ENCODE assay signal across 8 mouse cellular contexts in genomic region chr17:32349037-32349732, GRCm38 (mm10). TPM values are rescaled to one million over a fixed set of nuclear protein-coding genes. Genes with fewer than 3 reads are reported as not detected.
A peak's percentile ranks its signal among the peaks of the same experiment; 100 is the strongest.
DNase-seq lines count a peak whose midpoint lies in the region; ATAC-seq and TF ChIP-seq lines count a peak whose summit lies in the region.

No protein-coding gene starts in this region.

- peak overlapping the region; percentile 96 for H3K4me3 ChIP-seq in bone marrow, adult 2 months (replicated peaks; ENCODE audit: control insufficient read depth, low read depth, low read length)
- H3K4me3 ChIP-seq in hindbrain, embryonic 15.5 days = peak overlapping the region; percentile 90
- H3K4me3 ChIP-seq in liver, embryonic 14.5 days (ENCODE audit: insufficient read depth in 1 of 2, low read depth in 2 of 2, low read length in 2 of 2) = peak overlapping the region; percentile 81 to 88

- no peaks in the 10 kb centered on the region for H3K9me3 ChIP-seq in hindbrain, embryonic 15.5 days
- no peaks in the 10 kb centered on the region for H3K9me3 ChIP-seq in liver, embryonic 14.5 days (ENCODE audit: control insufficient read depth, low read length)

- no peaks in the 10 kb centered on the region for H3K27me3 ChIP-seq in hindbrain, embryonic 15.5 days
- no peaks in the 10 kb centered on the region for H3K27me3 ChIP-seq in liver, embryonic 14.5 days (ENCODE audit: control insufficient read depth, insufficient read depth, low read length)

- peak; percentile 84 for TF ChIP-seq CTCF in bone marrow, adult 2 months (IDR thresholded peaks at IDR 0.05; ENCODE audit: control insufficient read depth, insufficient read depth, low read length)
- peak; percentile 96 for TF ChIP-seq CTCF in liver, embryonic 14.5 days (IDR thresholded peaks at IDR 0.05; ENCODE audit: low read depth)

- H3K27ac ChIP-seq in bone marrow, adult 2 months (ENCODE audit: control insufficient read depth, insufficient read depth, low read depth, low read length, poor library complexity) = peak overlapping the region; percentile 67; the same call in 1 of the 2 replicates
- H3K27ac ChIP-seq in hindbrain, embryonic 15.5 days (replicated peaks) = peak overlapping the region; percentile 91
- peak overlapping the region; percentile 88 for H3K27ac ChIP-seq in liver, embryonic 14.5 days

- no peak for TF ChIP-seq EP300 in liver, embryonic 14.5 days (IDR thresholded peaks at IDR 0.05; ENCODE audit: low read depth)

- peak; percentile 45; the same call in 1 of the 2 replicates for ATAC-seq in frontal cortex, adult (ENCODE audit: low TSS enrichment)
- ATAC-seq in erythroid progenitor cell, adult 5-6 weeks (replicated peaks; ENCODE audit: low FRiP score, poor library complexity, severe bottlenecking) = peak; percentile 67
- no peak for ATAC-seq in hindbrain, embryonic 15.5 days (ENCODE audit: low FRiP score, low read depth)
- peak; percentile 49 for ATAC-seq in liver, embryonic 14.5 days (ENCODE audit: insufficient read depth)

- DNase-seq in frontal cortex, postnatal 10 days (ENCODE audit: low spot score in 2 of 2) = no peak
- peak; percentile 55 to 65 (median 57) for DNase-seq in liver, embryonic 14.5 days (ENCODE audit: low read depth in 3 of 3, low spot score in 3 of 3)
- peak; percentile 28 to 37 for DNase-seq in natural killer cell, adult 2 months (ENCODE audit: low spot score in 2 of 2)
- DNase-seq in ovary, adult 18-20 months (ENCODE audit: low spot score) = no peak

- 7% methylated on average over 4 of the region's 4 CpGs for WGBS in bone marrow, adult 2 months
- 5% methylated on average over 4 of the region's 4 CpGs for WGBS in hindbrain, embryonic 15.5 days
- 4% methylated on average over 4 of the region's 4 CpGs for WGBS in liver, embryonic 14.5 days (ENCODE audit: insufficient replicate concordance)

- TF ChIP-seq POLR2A in bone marrow, adult 2 months (IDR thresholded peaks at IDR 0.05; ENCODE audit: borderline replicate concordance, control insufficient read depth, low read depth, low read length) = no peak

- H3K4me2 ChIP-seq in hindbrain, embryonic 15.5 days = peak overlapping the region; percentile 76
- H3K4me2 ChIP-seq in liver, embryonic 14.5 days (ENCODE audit: low read depth) = peak overlapping the region; percentile 96

- peaks cover 10% of the 10 kb centered on the region; the same call in 1 of the 2 replicates for H3K36me3 ChIP-seq in hindbrain, embryonic 15.5 days
- peaks cover under 1% of the 10 kb centered on the region; the same call in 1 of the 2 replicates for H3K36me3 ChIP-seq in liver, embryonic 14.5 days (replicated peaks; ENCODE audit: control insufficient read depth, insufficient read depth, low read depth)

- peak overlapping the region; percentile 87 for H3K9ac ChIP-seq in hindbrain, embryonic 15.5 days
- H3K9ac ChIP-seq in liver, embryonic 14.5 days (replicated peaks) = peak overlapping the region; percentile 87

- peaks cover 2% of the 10 kb centered on the region; the same call in 1 of the 2 replicates for H3K4me1 ChIP-seq in bone marrow, adult 2 months (ENCODE audit: control insufficient read depth, insufficient read depth, low read length)
- peaks cover 35% of the 10 kb centered on the region for H3K4me1 ChIP-seq in hindbrain, embryonic 15.5 days (replicated peaks)
- H3K4me1 ChIP-seq in liver, embryonic 14.5 days (replicated peaks; ENCODE audit: control insufficient read depth in 2 of 2, insufficient read depth in 2 of 2, low read length in 1 of 2) = peaks cover 13 to 17% of the 10 kb centered on the region in 2 experiments

RNA-seq across cellular contexts. Expression of gene Akap8l, which starts 1.2 kb away (rescaled TPM):
- 141 and 225 TPM in 2 replicates for polyA plus RNA-seq in bone marrow, adult 2 months (2011; ENCODE audit: insufficient read depth, insufficient read length, low replicate concordance, missing spikeins)
- 45.8 and 108 TPM in 2 replicates for total RNA-seq in erythroid progenitor cell, adult 5-6 weeks (2015; ENCODE audit: low replicate concordance)
- 150 and 167 TPM in 2 replicates for total RNA-seq in erythroid progenitor cell, adult 5-6 weeks (2017; ENCODE audit: low replicate concordance)
- 161 and 171 TPM in 2 replicates for polyA plus RNA-seq in hindbrain, embryonic 15.5 days (2015; fragmentation: Nextera tagmentation; extraction: Ambion mirVana)
- polyA plus RNA-seq in liver, embryonic 14.5 days (2012; rRNA removed) = 24.1 and 35.4 TPM in 2 replicates
- polyA plus RNA-seq in liver, embryonic 14.5 days (2014; fragmentation: Nextera tagmentation; extraction: Ambion mirVana) = 18.9 and 23.5 TPM in 2 replicates

RNA-seq across cellular contexts. Expression of gene Akap8, which starts 28.1 kb away (rescaled TPM):
- 76.5 and 113 TPM in 2 replicates for polyA plus RNA-seq in bone marrow, adult 2 months (2011; ENCODE audit: insufficient read depth, insufficient read length, low replicate concordance, missing spikeins)
- total RNA-seq in erythroid progenitor cell, adult 5-6 weeks (2015; ENCODE audit: low replicate concordance) = 26.8 and 33.5 TPM in 2 replicates
- total RNA-seq in erythroid progenitor cell, adult 5-6 weeks (2017; ENCODE audit: low replicate concordance) = 60.9 and 62.4 TPM in 2 replicates
- 102 and 106 TPM in 2 replicates for polyA plus RNA-seq in hindbrain, embryonic 15.5 days (2015; fragmentation: Nextera tagmentation; extraction: Ambion mirVana)
- polyA plus RNA-seq in liver, embryonic 14.5 days (2012; rRNA removed) = 19.4 and 26.8 TPM in 2 replicates
- polyA plus RNA-seq in liver, embryonic 14.5 days (2014; fragmentation: Nextera tagmentation; extraction: Ambion mirVana) = 12.3 and 12.6 TPM in 2 replicates

RNA-seq across cellular contexts. Expression of gene Wiz, which starts 40.1 kb away (rescaled TPM):
- 11.8 and 15.5 TPM in 2 replicates for polyA plus RNA-seq in bone marrow, adult 2 months (2011; ENCODE audit: insufficient read depth, insufficient read length, low replicate concordance, missing spikeins)
- total RNA-seq in erythroid progenitor cell, adult 5-6 weeks (2015; ENCODE audit: low replicate concordance) = 14.1 and 19.7 TPM in 2 replicates
- 3.3 and 5.6 TPM in 2 replicates for total RNA-seq in erythroid progenitor cell, adult 5-6 weeks (2017; ENCODE audit: low replicate concordance)
- polyA plus RNA-seq in hindbrain, embryonic 15.5 days (2015; fragmentation: Nextera tagmentation; extraction: Ambion mirVana) = 38.7 and 45.8 TPM in 2 replicates
- 9.8 and 10.7 TPM in 2 replicates for polyA plus RNA-seq in liver, embryonic 14.5 days (2012; rRNA removed)
- polyA plus RNA-seq in liver, embryonic 14.5 days (2014; fragmentation: Nextera tagmentation; extraction: Ambion mirVana) = 5.5 and 7.8 TPM in 2 replicates

RNA-seq across cellular contexts. Expression of gene Rasal3, which starts 54.2 kb away (rescaled TPM):
- 20.7 and 58.8 TPM in 2 replicates for polyA plus RNA-seq in bone marrow, adult 2 months (2011; ENCODE audit: insufficient read depth, insufficient read length, low replicate concordance, missing spikeins)
- total RNA-seq in erythroid progenitor cell, adult 5-6 weeks (2015; ENCODE audit: low replicate concordance) = 12.6 and 16.3 TPM in 2 replicates
- total RNA-seq in erythroid progenitor cell, adult 5-6 weeks (2017; ENCODE audit: low replicate concordance) = 5.3 and 17.5 TPM in 2 replicates
- 0.42 and 0.65 TPM in 2 replicates for polyA plus RNA-seq in hindbrain, embryonic 15.5 days (2015; fragmentation: Nextera tagmentation; extraction: Ambion mirVana)
- 2.0 and 2.1 TPM in 2 replicates for polyA plus RNA-seq in liver, embryonic 14.5 days (2012; rRNA removed)
- 2.2 and 2.3 TPM in 2 replicates for polyA plus RNA-seq in liver, embryonic 14.5 days (2014; fragmentation: Nextera tagmentation; extraction: Ambion mirVana)

Comparison
In these comparisons a context has a peak if more than half of its experiments do, and no peak if none do; other contexts are left out.
1. DNase-seq: peak in liver, embryonic 14.5 days (3 of 3) and natural killer cell, adult 2 months (2 of 2); none in frontal cortex, postnatal 10 days (0 of 2) and ovary, adult 18-20 months (single experiment).
2. Peak in every context shown above with its lines, with median percentiles within 50 percentile points of each other: H3K27ac ChIP-seq and H3K4me3 ChIP-seq.